Mouse (Mus musculus): ENCODE results near the gene Pabpc5. TPM values are rescaled to one million over a fixed set of nuclear protein-coding genes. Genes with fewer than 3 reads are reported as not detected.

Gene Pabpc5
- total RNA-seq (2023): not detected in 2 replicates

DNA sequence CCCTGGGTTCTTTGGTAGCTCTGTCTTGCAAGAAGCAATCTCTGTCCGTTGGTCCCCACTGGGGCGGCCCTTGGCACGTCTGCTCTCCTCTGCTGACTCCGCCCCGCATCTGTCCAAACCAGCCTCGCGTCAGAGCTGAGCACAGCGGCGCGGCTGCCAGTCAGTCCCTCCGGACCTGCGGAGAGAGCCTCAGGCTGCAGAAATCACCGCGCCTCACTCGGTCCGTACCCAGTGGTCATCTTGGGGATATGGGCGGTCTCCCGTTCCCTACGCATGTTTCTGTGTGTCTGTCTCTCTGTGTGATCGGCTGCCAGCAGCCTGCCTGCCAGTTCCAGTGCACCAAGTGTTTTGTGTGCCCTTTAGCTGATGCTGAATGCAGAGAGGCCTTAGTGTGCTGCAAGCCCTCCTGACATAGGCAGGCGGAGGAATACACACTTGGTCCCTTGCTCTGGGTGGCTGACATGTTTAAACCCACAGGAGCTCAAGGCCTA, at the start of gene Pabpc5:
Gene Pabpc5 (plus strand): TSS at position 116 of the 491 bp plus-strand sequence.

Measured in neutrophil, adult 65 days (primary cell).